Comparison of ENCODE assay signal across 21 mouse cellular contexts in genomic region chr2:164515897-164516296, GRCm38 (mm10). TPM values are rescaled to one million over a fixed set of nuclear protein-coding genes. Genes with fewer than 3 reads are reported as not detected.
"Had no signal": no experiment of that assay in that cellular context is flagged by ENCODE, and none has a peak within 500 bp of the region (broad histone marks: within the 10 kb centered on the region; RNA-seq: fewer than 3 reads in every experiment).

No protein-coding gene starts in this region.

- DNase-seq: kidney, postnatal 14 days; layer of hippocampus, postnatal 36 days; left cerebral cortex, postnatal 4 days; lung, adult 2 months; lung, postnatal 36 days; thymus, adult 18-20 months; thymus, postnatal 14 days had no signal

- H3K27me3 ChIP-seq: kidney, embryonic 15.5 days; limb, embryonic 13.5 days; liver, embryonic 15.5 days; midbrain, embryonic 13.5 days had no signal

- H3K4me1 ChIP-seq: midbrain, embryonic 13.5 days had no signal

- H3K27ac ChIP-seq: kidney, embryonic 15.5 days; limb, embryonic 13.5 days; liver, embryonic 15.5 days; midbrain, embryonic 13.5 days had no signal

- H3K4me3 ChIP-seq: kidney, embryonic 15.5 days; limb, embryonic 13.5 days; liver, embryonic 15.5 days; midbrain, embryonic 13.5 days had no signal

RNA-seq across cellular contexts. Expression of gene Trp53tg5, which starts 42.4 kb away (rescaled TPM):
- total RNA-seq: layer of hippocampus, postnatal 36 days; left cerebral cortex, postnatal 4 days; liver, adult 2 months; megakaryocyte progenitor cell, adult 5-6 weeks; midbrain, postnatal 0 days had no signal
- polyA plus RNA-seq: intestine, embryonic 14.5 days; kidney, adult 2 months; kidney, embryonic 15.5 days; large intestine, adult 2 months; limb, embryonic 13.5 days; liver, adult 2 months; liver, embryonic 15.5 days; lung, adult 2 months; lung, postnatal 0 days; midbrain, embryonic 13.5 days; midbrain, postnatal 0 days; neural tube, embryonic 14.5 days; spleen, adult 2 months; stomach, embryonic 16.5 days had no signal

RNA-seq across cellular contexts. Expression of gene Wfdc2, which starts 46.3 kb away (rescaled TPM):
- total RNA-seq: layer of hippocampus, postnatal 36 days had no signal

RNA-seq across cellular contexts. Expression of gene Gm20458, which starts 55.1 kb away (rescaled TPM):
- total RNA-seq: megakaryocyte progenitor cell, adult 5-6 weeks had no signal
